Mouse (Mus musculus): ENCODE measurements at regions not wholly inside any gene's neighbourhood (a gene's known extent, or its start where the extent isn't known, plus 50 kb on each side); places are given as distances from the start of the nearest gene placed in this dataset.

DNA sequence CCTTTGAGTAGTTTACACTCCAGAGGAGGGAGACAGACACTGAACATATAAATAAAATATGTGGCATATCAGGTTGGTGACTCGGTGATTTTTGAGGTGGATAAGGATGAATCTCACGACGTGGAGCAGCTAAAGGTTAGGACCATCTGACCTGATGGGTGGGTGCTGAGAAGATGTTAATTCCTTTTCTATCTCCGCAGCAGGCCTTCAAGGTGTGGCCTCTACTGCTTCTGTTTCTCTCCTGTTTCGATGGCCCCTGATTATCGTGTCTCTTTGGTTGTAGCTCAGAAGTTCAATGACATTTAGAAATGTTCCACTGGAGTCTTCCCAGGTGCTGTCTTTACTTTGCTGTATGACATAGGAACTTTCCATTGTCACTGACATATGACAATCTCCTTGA is 91.3 kb upstream of the Zeb2 start:
- TF ChIP-seq CTCF (IDR thresholded peaks at IDR 0.05; ENCODE audit: control insufficient read depth, insufficient read depth, low read length), result no peak
- TF ChIP-seq POLR2A (IDR thresholded peaks at IDR 0.05; ENCODE audit: borderline replicate concordance, control insufficient read depth, low read depth, low read length), result no peak
